Comparison of ENCODE assay signal across 15 mouse cellular contexts in the genomic region with DNA sequence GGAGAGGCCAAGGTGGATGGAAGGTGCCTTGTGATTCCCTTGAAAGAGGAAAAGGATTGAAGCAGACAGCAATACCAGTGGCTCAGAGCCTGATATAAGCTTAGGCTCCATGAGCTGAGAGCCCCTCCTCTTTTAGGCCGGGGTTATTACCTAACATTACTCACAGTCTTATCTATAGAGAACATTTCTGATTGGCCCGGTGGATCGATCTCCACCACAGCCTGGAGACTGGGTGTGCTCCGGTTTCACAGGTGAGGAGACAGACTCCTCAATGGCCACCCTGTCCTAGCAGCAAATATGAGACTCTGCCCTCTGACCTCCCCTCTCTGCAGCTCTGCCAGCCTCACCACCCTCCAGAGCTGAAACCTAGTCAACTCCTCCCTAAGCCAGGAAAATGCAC. TPM values are rescaled to one million over a fixed set of nuclear protein-coding genes. Genes with fewer than 3 reads are reported as not detected.
"Had no signal": no experiment of that assay in that cellular context is flagged by ENCODE, and none has a peak within 500 bp of the region (broad histone marks: within the 10 kb centered on the region; RNA-seq: fewer than 3 reads in every experiment).

No protein-coding gene starts in this region.

- H3K9me3 ChIP-seq: kidney, embryonic 15.5 days; liver, embryonic 15.5 days; lung, embryonic 15.5 days; midbrain, embryonic 12.5 days; neural tube, embryonic 13.5 days had no signal

- H3K36me3 ChIP-seq: kidney, embryonic 15.5 days; liver, embryonic 15.5 days; lung, embryonic 15.5 days; midbrain, embryonic 12.5 days; neural tube, embryonic 13.5 days had no signal

- DNase-seq: kidney, adult 2 months; kidney, postnatal 14 days; layer of hippocampus, postnatal 36 days; lung, postnatal 14 days; retina, postnatal 1 day; right cerebral cortex, postnatal 14 days; thymus, postnatal 4 days had no signal

- H3K9ac ChIP-seq: kidney, embryonic 15.5 days; liver, embryonic 15.5 days; lung, embryonic 15.5 days; midbrain, embryonic 12.5 days; neural tube, embryonic 13.5 days had no signal

- ATAC-seq: midbrain, embryonic 16.5 days had no signal

- H3K27ac ChIP-seq: kidney, embryonic 15.5 days; liver, embryonic 15.5 days; lung, embryonic 15.5 days; macrophage; midbrain, embryonic 12.5 days; neural tube, embryonic 13.5 days had no signal

- H3K4me3 ChIP-seq: kidney, embryonic 15.5 days; liver, embryonic 15.5 days; lung, embryonic 15.5 days; midbrain, embryonic 12.5 days; neural tube, embryonic 13.5 days had no signal

- H3K4me2 ChIP-seq: kidney, embryonic 15.5 days; liver, embryonic 15.5 days; lung, embryonic 15.5 days; midbrain, embryonic 12.5 days; neural tube, embryonic 13.5 days had no signal

RNA-seq across cellular contexts. Expression of a gene that starts 3.4 kb away (rescaled TPM):
- total RNA-seq: megakaryocyte-erythroid progenitor cell, adult 5-6 weeks had no signal
- polyA plus RNA-seq: liver, embryonic 15.5 days; macrophage had no signal
